Mouse (Mus musculus): ENCODE data around the gene Dtnb.

DNA sequence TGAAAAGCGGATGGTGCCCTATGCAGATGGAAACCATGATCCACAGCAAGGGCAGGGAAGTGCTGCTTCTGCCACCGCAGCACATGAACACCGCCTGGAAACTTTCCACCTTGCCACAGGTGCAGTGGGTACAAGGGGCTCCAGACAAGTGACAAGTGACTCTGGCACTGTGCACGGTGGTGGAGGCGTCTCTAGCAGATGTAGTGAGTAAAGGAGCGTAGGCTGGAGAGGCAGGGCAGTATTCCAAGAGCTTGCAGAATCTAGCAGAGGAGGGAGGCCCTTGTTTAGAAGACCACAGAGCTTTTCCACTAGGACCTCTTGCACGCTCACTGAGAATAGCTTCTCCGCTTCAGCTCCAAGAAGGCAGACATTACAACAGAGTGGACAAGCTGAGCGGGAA lies 102.7 kb downstream of the Dtnb start:
- TF ChIP-seq POLR2A (IDR thresholded peaks at IDR 0.05; ENCODE audit: extremely low read depth, insufficient read depth, low read length) (no peak), CTCF (IDR thresholded peaks at IDR 0.05; ENCODE audit: low read depth, low read length) (no peak)

All from liver, adult 2 months (tissue).